Mouse (Mus musculus) intestine, embryonic 16.5 days (tissue): ENCODE measurements at regions not wholly inside any gene's neighbourhood (a gene's known extent, or its start where the extent isn't known, plus 50 kb on each side); places are given as distances from the start of the nearest gene placed in this dataset.

Experiments used
- ATAC-seq: fragments of 200-750 bp; cut with Nextera tagmentation; 2 replicates; pipeline ENCODE4 v1.8.0; 2017; ENCODE audit warnings: moderate TSS enrichment, moderate library complexity
- H3K27ac ChIP-seq: fragments of 300-500 bp; sonication (generic); 2 replicates; pipeline ENCODE4 v1.5.1; 2014; ENCODE audit warnings: mild to moderate bottlenecking, low read length
- H3K27me3 ChIP-seq: fragments of 300-500 bp; sonication (generic); replicated peaks from 2 replicates; pipeline ENCODE4 v1.6.1; 2014; ENCODE audit warnings: low read length, control low read depth, mixed read lengths; ENCODE audit not compliant: control insufficient read depth, insufficient read depth
- H3K36me3 ChIP-seq: fragments of 300-500 bp; sonication (generic); 2 replicates; pipeline ENCODE4 v1.6.1; 2014; ENCODE audit warnings: low read length, control low read depth; ENCODE audit not compliant: control insufficient read depth, insufficient read depth
- H3K4me1 ChIP-seq: fragments of 300-500 bp; sonication (generic); 2 replicates; pipeline ENCODE4 v1.6.1; 2014; ENCODE audit warnings: low read length, control low read depth, mixed read lengths; ENCODE audit not compliant: control insufficient read depth, insufficient read depth
- H3K4me2 ChIP-seq: fragments of 300-500 bp; sonication (generic); 2 replicates; pipeline ENCODE4 v1.6.1; 2014; ENCODE audit warnings: low read depth, low read length, control low read depth
- H3K4me3 ChIP-seq: fragments of 300-500 bp; sonication (generic); 2 replicates; pipeline ENCODE4 v1.5.1; 2014; ENCODE audit warnings: mild to moderate bottlenecking, low read length
- H3K9ac ChIP-seq: fragments of 300-500 bp; sonication (generic); 2 replicates; pipeline ENCODE4 v1.6.1; 2014; ENCODE audit warnings: low read depth, low read length
- H3K9me3 ChIP-seq: fragments of 300-500 bp; sonication (generic); 2 replicates; pipeline ENCODE4 v1.6.1; 2016; ENCODE audit warnings: low read length, control low read depth; ENCODE audit not compliant: control insufficient read depth
- WGBS: fragments of 180-500 bp; shearing (Covaris S2); extraction: QIAGEN DNeasy Blood & Tissue Kit; methylation state at CpG from one replicate; pipeline ENCODE4 v1.1.7; 2014; 5-methylcytosine and 5-hydroxymethylcytosine counted together

DNA sequence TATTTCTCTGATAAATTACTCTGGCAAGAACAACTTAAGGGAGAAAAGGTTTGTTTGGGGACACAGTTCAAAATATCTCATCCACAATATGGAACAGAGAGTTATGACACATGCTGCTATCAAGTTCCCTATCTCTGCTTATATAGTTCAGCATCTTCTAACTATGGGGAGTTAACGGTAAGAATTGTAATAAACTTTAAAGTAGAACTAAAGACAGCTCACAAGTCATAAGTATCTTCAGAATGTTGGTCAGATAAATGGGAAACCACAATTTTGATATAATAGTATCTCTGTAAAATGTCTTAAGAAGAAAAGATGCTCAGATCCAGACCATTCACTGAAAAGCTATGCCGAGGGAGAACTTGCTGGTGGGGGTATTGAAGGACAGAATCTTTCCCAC lies 138.5 kb upstream of the Mbnl1 start:
- H3K27ac ChIP-seq: no peak overlapping the region
- no peaks in the 10 kb centered on the region for H3K36me3 ChIP-seq
- H3K9ac ChIP-seq: no peak overlapping the region
- ATAC-seq: no peak
- no peaks in the 10 kb centered on the region for H3K4me1 ChIP-seq
- H3K9me3 ChIP-seq: no peaks in the 10 kb centered on the region
- H3K4me2 ChIP-seq: no peak overlapping the region
- no peaks in the 10 kb centered on the region for H3K27me3 ChIP-seq
- 87% methylated on average over 2 of the region's 2 CpGs for WGBS
- no peak overlapping the region for H3K4me3 ChIP-seq

- Histone ChIP-seq H3K4me3 (no peak overlapping the region), H3K36me3 (no peaks in the 10 kb centered on the region), H3K27ac (no peak overlapping the region), H3K4me1 (no peaks in the 10 kb centered on the region), H3K4me2 (no peak overlapping the region), H3K27me3 (no peaks in the 10 kb centered on the region), H3K9ac (no peak overlapping the region), H3K9me3 (no peaks in the 10 kb centered on the region)
- peak; percentile 59; the same call in 1 of the 2 replicates for ATAC-seq
Measured at GRCm38 (mm10) chr3:60346390-60346789, 126.2 kb upstream of the Mbnl1 start.

DNA sequence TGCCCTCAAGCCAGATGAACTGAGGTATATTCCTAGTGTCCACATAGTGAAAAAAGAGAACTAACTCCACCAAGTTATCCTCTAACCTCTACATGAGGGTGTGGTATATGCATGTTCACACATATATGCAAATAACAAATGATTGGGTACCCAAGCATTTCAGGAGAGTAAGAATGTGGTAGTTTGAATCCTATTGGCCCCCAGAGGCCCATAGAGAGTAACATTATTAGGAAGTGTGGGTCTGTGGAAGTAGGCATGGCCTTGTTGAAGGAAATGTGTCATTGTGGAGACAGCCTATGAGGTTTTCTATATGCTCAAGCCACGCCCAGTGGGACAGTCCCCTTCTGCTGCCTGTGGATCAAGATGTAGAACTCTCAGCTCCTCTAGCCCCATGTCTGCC lies 125.6 kb upstream of the Mbnl1 start:
- H3K4me2 ChIP-seq: no peak overlapping the region
- H3K36me3 ChIP-seq: no peaks in the 10 kb centered on the region
- no peak overlapping the region for H3K9ac ChIP-seq
- no peak overlapping the region for H3K27ac ChIP-seq
- ATAC-seq: no peak
- no peaks in the 10 kb centered on the region for H3K27me3 ChIP-seq
- no peak overlapping the region for H3K4me3 ChIP-seq
- H3K9me3 ChIP-seq: no peaks in the 10 kb centered on the region
- 87% methylated on average over 1 of the region's 1 CpGs for WGBS
- H3K4me1 ChIP-seq: no peaks in the 10 kb centered on the region

- 73% methylated on average over 2 of the region's 2 CpGs for WGBS
- ATAC-seq: no peak
- Histone ChIP-seq H3K4me1 (no peaks in the 10 kb centered on the region), H3K27me3 (no peaks in the 10 kb centered on the region), H3K36me3 (no peaks in the 10 kb centered on the region), H3K27ac (no peak overlapping the region), H3K4me3 (no peak overlapping the region), H3K9me3 (no peaks in the 10 kb centered on the region), H3K9ac (no peak overlapping the region), H3K4me2 (no peak overlapping the region)
Measured at GRCm38 (mm10) chr3:60371176-60371965, 101.3 kb upstream of the Mbnl1 start.

DNA sequence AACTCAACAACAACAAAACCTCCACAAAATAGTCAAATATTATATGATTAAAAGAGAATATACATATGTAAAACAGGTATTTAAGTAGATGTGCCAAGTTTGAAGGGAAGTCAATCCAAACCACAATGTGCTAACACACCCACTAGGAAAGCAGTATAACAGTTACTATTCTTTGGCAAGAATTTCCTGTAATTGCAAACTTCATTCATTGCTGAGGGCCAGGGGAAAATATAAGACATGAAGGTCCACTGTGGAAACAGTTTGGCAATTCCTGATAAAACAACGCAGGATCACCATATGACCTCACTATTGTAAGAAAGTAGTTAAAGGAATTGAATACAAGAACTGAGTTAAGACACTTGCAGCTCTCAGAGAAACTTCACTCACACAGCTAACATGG lies 99.0 kb upstream of the Mbnl1 start:
- H3K36me3 ChIP-seq: no peaks in the 10 kb centered on the region
- no peak for ATAC-seq
- no peaks in the 10 kb centered on the region for H3K9me3 ChIP-seq
- no peak overlapping the region for H3K27ac ChIP-seq
- H3K4me3 ChIP-seq: no peak overlapping the region
- H3K9ac ChIP-seq: no peak overlapping the region
- no peak overlapping the region for H3K4me2 ChIP-seq
- H3K27me3 ChIP-seq: no peaks in the 10 kb centered on the region
- 95% methylated on average over 1 of the region's 1 CpGs for WGBS
- H3K4me1 ChIP-seq: no peaks in the 10 kb centered on the region

DNA sequence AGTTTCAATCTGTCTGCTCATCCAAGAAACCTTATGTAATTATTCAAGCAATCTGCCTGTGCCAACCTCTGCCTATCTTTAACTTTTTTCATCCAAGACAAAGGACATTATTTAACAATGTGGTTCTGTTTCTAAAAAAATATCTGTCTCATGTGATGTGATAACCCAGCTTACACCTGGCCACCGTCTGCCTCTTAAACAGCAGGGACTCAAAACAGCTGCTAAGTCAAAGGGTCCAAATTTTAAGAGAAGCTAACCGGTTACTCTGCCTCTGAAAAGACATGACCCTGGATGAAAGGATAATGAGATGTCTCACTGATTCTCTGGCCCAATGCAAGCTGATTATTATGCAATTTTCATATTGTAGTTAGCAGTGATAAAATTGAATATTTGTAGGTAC lies 84.0 kb upstream of the Mbnl1 start:
- Histone ChIP-seq H3K9ac (no peak overlapping the region), H3K27me3 (no peaks in the 10 kb centered on the region), H3K27ac (no peak overlapping the region), H3K4me3 (no peak overlapping the region), H3K4me2 (no peak overlapping the region), H3K9me3 (no peaks in the 10 kb centered on the region), H3K36me3 (no peaks in the 10 kb centered on the region), H3K4me1 (no peaks in the 10 kb centered on the region)
- no peak for ATAC-seq
- 56% methylated on average over 2 of the region's 2 CpGs for WGBS

DNA sequence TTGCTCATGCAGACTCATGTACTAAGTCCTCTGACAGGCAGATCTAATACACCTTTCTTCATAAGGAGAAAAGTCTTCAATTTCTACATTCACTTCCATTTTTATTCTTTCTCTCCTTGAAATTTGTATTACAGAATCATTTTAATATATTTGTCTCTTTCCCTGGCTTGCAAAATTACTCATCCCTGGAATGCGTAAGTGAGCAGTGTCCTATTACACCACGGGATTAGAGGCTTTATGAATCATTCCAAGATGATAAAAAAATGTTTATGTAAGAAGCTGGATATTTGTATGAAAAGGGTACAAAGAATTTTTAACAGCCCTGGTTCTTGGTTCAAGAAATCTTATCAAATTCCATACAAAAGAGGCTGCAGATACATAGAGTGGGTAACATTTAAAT lies 83.6 kb upstream of the Mbnl1 start:
- WGBS: 47% methylated on average over 2 of the region's 2 CpGs
- H3K4me1 ChIP-seq: no peaks in the 10 kb centered on the region
- no peaks in the 10 kb centered on the region for H3K27me3 ChIP-seq
- no peak overlapping the region for H3K9ac ChIP-seq
- no peak overlapping the region for H3K4me3 ChIP-seq
- no peak overlapping the region for H3K27ac ChIP-seq
- no peak for ATAC-seq
- H3K36me3 ChIP-seq: no peaks in the 10 kb centered on the region
- H3K9me3 ChIP-seq: no peaks in the 10 kb centered on the region
- H3K4me2 ChIP-seq: no peak overlapping the region

GRCm38 (mm10) chr3:60395299-60395698 lies 77.3 kb upstream of the Mbnl1 start:
- H3K27me3 ChIP-seq: no peaks in the 10 kb centered on the region
- no peak overlapping the region for H3K4me2 ChIP-seq
- no peaks in the 10 kb centered on the region for H3K4me1 ChIP-seq
- no peak overlapping the region for H3K9ac ChIP-seq
- no peaks in the 10 kb centered on the region for H3K36me3 ChIP-seq
- no peak overlapping the region for H3K27ac ChIP-seq
- H3K4me3 ChIP-seq: no peak overlapping the region
- WGBS: 77% methylated on average over 4 of the region's 4 CpGs
- H3K9me3 ChIP-seq: no peaks in the 10 kb centered on the region
- ATAC-seq: no peak

GRCm38 (mm10) chr3:60396971-60397370 lies 75.7 kb upstream of the Mbnl1 start:
- no peak overlapping the region for H3K27ac ChIP-seq
- H3K27me3 ChIP-seq: no peaks in the 10 kb centered on the region
- no peaks in the 10 kb centered on the region for H3K4me1 ChIP-seq
- 78% methylated on average over 3 of the region's 3 CpGs for WGBS
- H3K9me3 ChIP-seq: no peaks in the 10 kb centered on the region
- H3K4me2 ChIP-seq: no peak overlapping the region
- H3K4me3 ChIP-seq: no peak overlapping the region
- H3K36me3 ChIP-seq: no peaks in the 10 kb centered on the region
- ATAC-seq: no peak
- H3K9ac ChIP-seq: no peak overlapping the region

DNA sequence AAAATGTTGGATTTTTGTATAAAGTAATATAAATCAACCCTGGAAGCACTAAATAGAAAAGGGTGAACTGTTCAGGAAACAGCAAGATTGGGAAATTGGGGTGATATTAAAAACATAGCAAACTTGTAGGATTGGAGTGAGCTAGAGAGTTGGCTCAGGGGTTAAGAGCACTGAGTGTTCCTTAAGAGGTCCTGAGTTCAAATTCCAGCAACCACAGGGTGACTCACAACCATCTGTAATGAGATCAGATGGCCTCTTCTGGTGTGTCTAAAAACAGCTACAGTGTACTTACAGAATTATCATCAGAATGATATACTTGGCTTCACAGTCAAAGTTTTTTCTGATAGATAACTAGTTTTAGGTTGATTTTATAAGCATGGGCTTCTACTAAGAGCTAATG lies 73.8 kb upstream of the Mbnl1 start:
- H3K36me3 ChIP-seq: no peaks in the 10 kb centered on the region
- H3K4me3 ChIP-seq: no peak overlapping the region
- no peaks in the 10 kb centered on the region for H3K4me1 ChIP-seq
- H3K27ac ChIP-seq: no peak overlapping the region
- H3K4me2 ChIP-seq: no peak overlapping the region
- no peak for ATAC-seq
- no peak overlapping the region for H3K9ac ChIP-seq
- H3K27me3 ChIP-seq: no peaks in the 10 kb centered on the region
- H3K9me3 ChIP-seq: no peaks in the 10 kb centered on the region
